Mouse (Mus musculus): ENCODE measurements at regions not wholly inside any gene's neighbourhood (a gene's known extent, or its start where the extent isn't known, plus 50 kb on each side); places are given as distances from the start of the nearest gene placed in this dataset.

DNA sequence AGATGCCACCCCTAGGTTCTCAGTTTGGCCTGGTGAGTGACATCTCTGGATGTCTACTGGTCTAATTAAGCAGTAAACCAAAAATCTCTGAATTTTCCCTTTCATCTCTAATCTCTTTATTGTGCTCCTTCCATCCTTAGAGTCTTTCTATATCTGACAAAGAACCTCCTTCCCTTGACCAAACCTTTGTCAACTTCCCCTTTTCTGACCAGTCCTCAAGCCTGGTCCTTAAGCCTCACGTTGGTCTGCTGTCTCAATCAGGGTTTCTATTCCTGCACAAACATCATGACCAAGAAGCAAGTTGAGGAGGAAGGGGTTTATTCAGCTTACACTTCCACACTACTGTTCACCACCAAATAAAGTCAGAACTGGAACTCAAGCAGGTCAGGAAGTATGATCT lies 116.4 kb upstream of the Tab2 start:
- no peak for DNase-seq (ENCODE audit: low spot score)

DNA sequence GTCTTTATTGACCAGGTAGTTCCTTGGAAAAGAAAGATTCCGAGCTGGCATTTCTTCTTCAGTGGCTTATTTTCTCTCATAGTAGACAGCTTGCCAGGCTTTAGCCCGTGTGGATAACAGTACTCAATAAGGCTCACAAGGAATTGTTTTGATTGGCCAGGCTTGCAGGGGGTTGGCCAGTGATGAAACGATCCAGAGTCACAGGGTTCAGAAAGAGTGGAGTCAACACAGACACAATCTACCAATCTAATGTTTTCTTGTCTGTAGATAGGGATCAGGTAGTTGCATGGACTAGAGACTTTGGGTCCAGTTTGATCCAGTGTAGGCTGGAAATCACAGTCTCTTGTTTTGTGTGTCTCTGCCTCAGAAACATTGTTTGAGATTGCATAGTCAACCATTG lies 115.8 kb upstream of the Tab2 start:
- DNase-seq (ENCODE audit: low spot score): no peak

DNA sequence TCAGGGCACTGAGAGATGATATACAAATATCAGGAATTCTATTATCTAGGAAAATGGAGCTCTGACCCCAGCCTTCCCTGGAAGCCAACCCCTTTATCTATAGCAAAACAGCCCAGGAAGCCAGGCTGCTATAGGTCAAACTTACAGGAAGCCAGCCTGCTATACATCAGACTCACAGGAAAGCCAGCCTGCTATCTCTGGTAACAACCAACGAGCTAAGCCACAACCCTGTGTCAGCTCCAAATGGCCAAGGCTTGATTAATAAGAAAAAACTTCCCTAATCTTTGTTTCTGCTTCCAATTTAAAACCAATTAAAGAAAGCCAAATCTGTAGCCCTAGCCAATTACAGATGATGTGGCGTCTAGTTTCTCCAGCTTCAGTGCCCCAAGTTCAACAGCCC lies 114.4 kb upstream of the Tab2 start:
- no peak for DNase-seq (ENCODE audit: low spot score)

DNA sequence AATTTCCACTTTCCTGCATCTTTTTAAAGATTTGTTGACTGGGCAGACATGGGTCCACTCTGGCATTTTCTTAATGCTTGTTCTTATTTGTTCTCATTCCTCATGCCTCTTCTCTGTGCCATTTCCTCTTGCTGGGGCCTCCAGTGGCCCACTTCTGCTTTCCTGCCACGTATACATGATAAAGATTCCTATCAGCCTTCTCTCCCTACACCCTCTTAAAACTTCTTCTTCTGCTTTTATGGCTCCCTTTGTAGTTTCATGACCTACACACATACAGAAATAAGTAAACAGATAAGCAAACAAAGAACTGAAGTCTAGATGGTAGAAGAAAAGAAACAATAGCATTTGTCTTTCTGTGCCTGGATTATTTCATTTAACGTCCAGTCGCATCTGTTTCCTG lies 110.9 kb upstream of the Tab2 start:
- DNase-seq (ENCODE audit: low spot score): no peak

DNA sequence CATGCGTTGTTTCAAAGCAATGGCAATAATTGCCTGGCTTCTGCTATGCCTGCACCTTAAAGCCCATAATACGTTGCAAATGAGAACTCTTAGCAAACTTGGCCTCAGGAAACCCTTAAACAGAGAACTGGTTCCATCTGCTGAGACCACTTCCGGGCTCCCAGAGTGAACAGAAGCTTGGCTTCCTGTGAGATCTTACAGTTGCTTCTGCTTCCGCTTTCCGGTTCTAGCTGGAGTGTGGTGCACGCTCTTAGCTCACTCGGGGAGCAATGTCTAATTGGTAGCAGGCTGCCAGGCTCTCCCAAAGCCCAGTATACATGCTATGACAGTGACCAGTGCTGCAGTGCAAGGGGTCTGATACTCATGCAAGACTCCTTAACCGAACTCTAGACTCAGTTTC lies 109.7 kb upstream of the Tab2 start:
- no peak for DNase-seq (ENCODE audit: low spot score)

DNA sequence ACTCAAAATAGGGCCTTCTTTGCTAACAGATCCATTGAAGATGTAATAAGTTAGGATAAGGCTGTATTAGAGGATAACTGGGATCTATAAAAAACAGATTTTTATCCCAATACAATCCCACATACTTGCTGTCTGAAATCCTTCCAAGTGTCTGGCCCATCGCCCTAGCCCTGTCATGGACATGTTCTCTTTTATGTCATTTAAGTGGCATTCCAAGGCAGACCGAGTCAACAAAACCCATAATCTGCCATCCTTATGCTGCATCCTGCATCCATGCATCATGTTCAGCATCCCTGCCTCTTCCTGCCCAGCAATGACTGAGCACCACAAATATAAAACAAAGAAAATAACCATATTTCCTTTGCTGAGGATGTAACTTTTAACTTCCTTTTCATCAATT lies 108.3 kb upstream of the Tab2 start:
- no peak for DNase-seq (ENCODE audit: low spot score)

DNA sequence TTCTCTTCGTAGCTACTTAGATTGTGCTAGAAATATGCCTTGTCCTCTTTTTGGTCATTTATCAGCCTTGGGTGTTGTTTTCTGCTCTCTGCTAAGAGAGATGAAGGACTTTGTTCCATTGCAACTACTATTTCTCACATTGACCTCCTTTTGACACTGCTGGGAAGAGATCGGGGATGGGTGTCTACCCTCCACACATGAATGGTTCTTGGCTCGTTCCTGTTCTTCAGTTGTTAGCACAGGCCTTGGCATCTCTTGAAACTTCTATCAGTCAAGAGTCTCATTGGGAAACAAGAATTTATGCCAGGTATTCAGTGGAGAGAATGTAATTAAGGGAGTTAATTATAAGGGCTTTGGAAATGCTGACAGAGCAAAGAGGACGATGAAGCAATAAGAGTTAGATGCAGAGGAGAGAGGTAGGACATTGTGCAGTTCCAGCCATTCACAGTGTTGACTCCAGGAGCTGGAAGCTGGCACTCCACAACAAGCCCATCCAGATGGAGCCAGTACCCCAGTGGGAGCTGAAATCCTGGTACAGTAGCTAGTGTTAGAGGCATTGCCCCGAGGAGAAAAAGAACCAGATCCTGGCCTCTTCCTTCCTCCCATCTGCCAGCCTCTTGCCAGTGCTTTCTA lies 107.5 kb upstream of the Tab2 start:
- DNase-seq (ENCODE audit: low spot score): no peak

DNA sequence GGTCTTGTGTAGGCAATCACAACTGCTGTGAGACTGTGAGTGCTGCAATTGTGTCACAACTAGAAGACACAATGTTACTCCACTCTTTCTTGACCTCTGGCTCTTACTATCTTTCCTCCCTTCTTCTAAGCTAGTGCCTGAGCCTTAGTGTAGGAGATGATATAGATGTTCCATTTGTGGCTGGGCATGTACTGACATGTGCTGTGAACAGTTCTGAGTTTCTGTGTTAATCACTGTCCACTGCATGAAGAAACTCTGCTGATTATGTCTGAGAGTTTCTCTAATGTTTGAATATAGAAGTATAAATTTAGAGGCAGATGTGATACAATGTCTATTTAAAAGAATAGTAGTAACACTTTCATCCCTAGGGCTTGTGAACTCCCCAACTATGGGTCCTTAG lies 105.0 kb upstream of the Tab2 start:
- DNase-seq (ENCODE audit: low spot score): no peak

DNA sequence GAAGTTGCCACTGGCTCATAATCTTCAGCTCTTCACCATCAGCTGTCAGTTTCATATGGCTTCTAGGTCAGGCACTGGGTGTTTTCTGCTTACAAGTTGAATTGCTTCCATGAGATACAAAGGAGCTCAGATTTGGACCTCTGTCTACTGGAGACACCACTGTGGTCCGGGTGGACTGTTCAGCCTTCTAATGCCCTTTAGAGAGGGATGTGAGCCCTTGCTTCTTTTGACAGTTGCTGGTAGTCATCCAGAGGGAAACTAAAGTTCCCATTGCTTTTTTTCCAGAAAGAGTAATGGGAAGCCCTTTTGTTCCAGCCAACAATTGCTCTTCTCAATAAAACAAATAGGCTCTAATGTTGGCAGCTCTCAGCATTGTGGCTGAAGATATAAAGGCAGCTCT lies 103.7 kb upstream of the Tab2 start:
- DNase-seq (ENCODE audit: low spot score): no peak

DNA sequence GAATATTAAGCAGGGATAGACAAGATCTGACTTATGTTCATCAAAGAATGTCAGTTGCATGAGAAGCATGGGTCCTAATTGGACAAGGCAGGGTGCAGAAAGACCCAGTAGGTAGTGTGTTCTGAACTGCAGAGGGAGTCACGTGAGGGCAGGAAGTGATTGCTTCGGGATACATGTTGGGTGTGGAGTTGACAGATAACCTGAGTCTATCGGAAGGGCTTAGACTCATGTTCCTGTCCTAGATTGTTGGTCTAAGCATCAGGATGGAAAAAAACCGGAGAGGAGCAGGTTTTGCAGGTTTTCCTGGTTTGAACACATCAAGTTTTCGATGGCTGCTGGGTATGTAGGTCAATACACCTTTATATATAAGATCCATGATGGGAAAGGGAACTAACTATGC lies 101.8 kb upstream of the Tab2 start:
- no peak for DNase-seq (ENCODE audit: low spot score)

DNA sequence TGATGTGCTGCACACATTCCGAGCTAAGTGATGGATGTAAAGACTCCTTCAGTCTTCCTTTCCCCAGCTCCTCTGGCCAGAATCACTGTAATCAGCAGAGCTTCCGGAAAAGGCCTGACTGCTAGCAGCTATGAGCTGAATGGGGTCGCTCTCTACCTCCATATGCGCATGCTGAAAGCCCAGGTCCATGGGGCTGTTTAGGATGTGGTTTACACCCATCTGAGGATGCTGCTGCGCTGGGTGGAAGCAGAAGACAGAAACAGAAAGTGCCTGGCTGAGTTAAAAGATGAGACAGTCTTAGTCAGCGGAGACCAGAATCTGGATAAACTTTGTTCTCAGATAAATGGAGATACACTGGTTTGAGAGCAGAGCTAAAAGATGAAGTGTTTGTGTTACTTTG lies 99.3 kb upstream of the Tab2 start:
- DNase-seq (ENCODE audit: low spot score): no peak

DNA sequence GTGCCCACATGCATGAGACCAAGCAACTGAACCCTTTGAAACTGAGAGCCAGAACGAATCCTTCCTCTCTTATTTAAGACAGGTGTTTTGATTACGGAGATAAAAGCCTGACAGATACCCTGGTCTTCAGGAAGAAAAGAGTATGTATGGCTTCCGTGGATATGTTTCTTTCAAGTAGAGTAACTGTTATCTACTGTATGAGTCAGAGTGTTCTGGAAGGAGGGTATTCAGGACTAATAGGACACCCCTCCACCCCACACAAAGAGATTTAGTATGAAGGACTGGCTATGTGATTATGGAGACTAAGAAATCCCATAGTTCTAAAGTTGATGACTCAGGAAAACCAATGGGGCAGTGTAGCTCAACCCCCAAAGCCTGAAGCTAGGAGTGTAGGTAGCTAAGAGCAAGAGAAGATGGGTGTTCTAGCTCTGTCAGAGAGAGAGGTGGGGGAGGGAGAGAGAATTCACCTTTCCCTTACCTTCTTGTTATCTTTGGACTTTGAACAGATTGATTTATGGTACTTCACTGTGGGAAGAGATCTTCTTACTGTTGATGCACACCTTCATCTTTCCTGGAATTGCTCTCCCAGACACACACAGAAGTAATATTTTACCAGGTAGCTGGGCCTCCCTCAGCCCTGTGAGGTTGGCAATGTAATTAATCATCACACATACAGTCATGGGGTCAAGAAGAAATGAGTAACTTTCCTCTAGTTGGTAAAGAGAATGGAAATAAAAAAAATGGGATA lies 87.6 kb upstream of the Tab2 start:
- no peak for DNase-seq (ENCODE audit: low spot score)

DNA sequence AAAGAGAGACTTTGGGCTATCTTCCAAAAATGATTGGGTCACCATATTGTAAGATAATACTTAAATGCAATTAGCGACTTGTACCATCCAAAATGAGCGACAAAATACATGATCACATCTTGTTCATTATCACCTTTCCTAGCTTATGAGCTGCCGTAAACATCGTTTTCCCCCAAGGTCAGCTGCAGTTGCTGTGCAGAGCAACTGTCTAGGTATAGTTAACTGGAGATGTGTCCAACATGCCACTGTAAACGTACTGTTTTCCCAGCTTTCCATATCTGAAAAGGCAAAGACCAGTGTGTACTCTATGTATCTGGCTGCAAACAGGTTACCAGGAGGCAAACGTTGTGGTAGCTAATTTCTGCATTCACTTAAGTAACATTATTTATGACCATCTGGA lies 86.3 kb upstream of the Tab2 start:
- no peak for DNase-seq (ENCODE audit: low spot score)

DNA sequence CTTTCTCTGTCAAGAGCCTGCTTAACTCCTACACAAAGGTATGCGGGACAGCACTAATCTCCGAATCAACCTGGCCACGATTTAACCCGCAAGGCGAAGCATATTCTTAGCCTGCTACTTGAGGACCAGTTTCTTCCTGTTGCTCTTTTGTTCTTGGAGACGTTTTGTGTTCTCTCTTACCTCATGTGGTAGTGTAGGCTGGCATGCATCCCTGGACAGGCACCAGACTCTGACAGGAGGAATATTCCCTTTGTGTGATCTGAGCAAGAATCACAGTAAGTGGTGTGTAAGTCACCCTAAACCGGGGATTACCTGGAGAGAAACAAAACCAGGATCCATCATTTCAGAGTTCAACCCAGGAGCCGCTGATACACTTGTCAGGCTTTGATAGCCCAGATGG lies 85.8 kb upstream of the Tab2 start:
- DNase-seq (ENCODE audit: low spot score): no peak

DNA sequence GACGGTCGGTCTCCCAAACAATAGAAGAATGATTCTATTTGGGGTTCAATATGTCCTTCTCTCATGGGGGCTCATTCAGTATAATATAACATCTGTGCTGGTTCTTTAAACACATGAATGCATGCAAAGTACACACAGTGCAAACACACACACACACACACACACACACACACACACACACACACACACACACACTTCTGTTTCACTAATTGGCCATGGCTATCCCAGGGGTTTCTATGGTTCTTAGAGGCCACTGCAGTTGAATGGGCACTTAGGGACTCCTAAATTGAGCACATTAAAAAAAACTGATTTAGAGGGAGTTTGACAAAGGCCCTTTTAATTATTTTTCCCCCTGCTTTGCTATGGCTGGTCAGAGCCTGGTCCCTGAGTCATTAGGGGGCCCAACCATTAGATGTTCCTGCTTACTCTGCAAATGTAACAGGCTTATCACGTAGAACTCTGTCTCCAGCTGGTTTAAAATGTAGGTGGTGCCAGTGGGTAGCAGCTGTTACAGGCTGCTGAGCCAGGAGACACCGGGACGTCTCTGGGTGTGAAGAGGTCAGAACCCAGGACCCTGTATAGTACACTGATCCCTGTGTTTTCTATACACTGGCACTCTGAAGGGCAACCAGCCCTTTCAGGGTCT lies 82.1 kb upstream of the Tab2 start:
- peak; percentile 74 for DNase-seq (ENCODE audit: low spot score)

DNA sequence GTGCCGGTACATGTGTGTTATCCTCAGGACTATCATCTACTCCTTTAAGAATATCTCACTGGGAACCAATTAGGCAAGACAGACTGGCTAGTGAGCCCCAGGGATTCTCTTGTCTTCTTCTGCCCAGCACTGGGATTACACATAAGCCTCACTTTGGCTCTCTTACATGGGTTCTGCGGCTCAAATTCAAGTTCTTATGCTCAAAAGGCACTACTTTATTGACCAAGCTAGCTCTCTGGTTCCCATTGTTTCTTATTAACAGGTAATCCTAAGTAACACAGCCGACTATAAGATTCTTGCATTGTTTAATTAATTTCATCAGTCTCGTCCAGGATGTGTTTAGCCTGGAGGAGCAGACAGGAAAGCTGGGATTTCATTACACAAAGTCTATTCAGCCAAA lies 80.3 kb upstream of the Tab2 start:
- peak; percentile 5 for DNase-seq (ENCODE audit: low spot score)

DNA sequence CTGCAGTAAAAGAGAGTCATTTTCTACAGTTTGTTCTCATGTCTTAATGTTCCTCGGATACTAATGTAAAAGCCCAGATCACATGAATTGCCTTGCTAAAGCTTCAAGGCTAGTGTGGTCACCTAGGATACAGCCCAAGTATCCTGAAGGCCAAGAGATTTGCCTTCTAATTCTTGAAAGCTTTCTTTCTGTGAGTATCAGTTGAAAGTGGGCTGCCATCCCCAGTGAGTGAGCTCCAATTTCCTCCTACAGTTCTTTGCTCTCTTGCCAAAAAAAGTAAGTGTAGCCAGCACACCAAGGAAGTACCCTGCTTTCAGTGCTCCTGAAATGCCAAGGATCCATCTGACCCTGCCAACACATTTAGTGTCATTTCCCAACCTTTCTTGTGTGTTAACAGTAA lies 79.3 kb upstream of the Tab2 start:
- no peak for DNase-seq (ENCODE audit: low spot score)

DNA sequence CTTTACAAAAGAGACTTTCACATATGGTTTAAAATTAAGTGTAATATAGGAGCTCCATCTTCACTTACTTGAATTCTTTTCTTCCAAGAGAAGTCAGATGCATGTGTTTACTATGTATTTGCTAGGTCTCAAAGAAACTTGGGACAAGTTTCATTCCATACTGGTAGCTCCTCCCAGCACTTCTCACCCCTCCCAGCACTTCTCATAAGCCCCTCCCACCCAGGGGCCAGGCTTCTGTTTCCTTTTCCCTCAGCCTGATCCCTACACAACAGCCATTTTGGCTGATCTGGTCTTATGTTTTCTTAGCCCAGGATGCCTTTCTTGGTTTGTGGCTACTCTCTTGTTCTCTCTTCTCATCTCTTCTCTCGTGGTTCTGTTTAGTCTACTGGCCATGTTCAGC lies 76.2 kb upstream of the Tab2 start:
- no peak for DNase-seq (ENCODE audit: low spot score)

DNA sequence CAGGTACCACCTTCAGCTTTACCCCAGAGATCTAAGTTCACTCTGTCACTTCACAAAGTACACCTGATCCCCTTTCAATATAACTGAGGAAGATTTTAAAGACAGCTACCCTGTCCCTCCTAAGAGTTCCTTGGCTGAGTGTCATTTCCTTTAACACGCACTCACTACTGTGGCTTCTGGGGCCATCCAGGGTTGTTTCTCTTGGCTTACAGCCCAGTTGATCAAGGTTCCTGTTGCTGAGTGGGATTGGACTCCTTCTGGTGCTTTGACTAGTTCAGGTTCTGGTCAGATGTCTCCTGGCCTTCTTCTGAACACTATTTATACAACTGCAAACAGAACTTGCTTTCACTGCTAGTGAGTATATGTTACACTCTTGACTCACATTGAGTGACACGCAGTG lies 72.8 kb upstream of the Tab2 start:
- no peak for DNase-seq (ENCODE audit: low spot score)

DNA sequence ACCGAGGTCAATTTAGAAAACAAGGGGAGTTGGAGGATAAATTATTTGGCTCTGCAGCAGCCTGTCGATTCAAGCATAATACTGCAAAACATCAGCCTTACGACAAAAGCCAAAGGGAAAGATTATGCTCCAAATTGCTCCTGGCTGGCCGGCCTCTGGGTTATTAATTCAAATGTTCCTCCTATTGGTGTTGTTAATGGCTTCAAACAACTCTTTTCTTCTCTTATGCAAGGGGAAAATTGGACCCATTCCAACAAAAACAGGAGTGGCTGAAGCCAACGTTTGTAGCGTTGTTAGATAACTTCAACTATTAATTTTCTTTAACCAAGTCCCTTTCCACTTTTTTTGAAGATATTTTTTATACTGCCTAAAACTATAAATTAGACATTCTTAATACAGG lies 71.0 kb upstream of the Tab2 start:
- no peak for DNase-seq (ENCODE audit: low spot score)

DNA sequence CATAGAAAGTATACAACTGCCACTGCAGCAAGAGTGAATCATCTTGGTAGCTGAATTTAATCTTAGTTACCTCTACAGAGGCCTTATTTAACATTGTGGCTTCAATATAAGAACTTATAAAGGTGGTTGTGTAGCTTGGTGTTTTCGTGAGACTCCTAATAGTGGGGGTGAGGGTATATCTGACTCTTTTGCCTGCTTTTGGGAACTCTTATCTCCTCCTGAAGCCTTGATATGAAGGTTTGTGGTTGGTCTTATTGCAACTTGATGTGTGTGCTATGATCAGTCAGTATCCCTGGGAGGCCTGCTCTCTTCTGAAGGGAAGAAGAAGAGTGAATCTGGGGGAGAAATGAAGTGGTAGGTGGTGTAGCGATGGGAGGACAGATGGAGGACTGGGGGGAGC lies 67.7 kb upstream of the Tab2 start:
- no peak for DNase-seq (ENCODE audit: low spot score)

DNA sequence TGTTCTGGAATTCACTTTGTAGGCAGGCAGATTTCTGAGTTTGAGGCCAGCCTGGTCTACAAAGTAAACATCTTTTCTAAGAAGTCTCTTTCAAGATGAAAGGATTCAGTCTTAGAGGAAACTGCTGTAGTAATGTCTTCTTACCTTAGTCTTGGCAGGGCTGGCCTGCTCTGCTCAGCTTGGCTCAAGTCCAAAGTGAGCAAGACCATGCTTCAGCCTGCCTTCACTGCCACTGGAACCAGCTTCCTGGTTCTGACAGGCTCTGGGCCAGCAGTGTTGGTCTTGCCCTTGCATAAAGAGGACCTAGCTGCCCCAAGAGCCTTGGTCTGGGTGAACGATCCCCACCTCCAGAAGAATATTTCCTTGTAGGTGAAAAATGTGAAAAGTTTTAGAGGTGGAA lies 65.9 kb upstream of the Tab2 start:
- no peak for DNase-seq (ENCODE audit: low spot score)

DNA sequence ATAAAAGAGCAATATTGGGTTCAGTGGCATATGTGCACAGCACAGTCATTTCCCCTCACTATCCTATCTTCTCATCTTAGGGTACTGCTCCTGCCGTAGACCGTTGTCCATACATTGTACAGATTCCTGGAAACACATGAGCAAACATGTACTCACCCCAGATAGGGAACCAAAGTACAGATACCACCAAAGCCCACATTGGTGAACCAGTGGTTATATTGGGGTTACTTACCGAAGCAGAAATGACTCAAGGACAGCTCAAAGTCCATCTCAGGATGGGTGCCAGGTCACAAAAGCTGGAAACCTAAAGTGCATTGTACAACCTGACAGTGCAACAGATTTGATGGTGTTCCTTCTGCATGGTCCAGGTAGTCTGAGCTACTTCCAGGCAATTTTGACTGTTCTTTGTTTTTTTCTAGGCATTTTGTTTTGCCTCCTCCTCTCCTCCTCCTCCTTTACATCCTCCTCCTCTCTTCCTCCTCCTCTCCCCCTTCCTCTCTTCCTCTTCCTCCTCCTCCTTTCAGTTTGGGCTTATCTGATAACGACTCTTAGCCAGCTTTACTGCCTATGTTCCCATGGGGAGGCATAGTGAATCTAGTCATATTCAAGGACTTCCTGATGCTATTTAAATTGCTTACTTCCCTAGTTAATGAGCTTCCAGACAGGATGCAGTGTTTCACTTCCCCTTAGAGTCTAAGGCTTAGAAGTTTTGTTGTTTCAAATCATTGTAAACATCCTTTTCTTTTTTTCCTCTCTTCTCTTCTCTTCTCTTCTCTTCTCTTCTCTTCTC lies 65.1 kb upstream of the Tab2 start:
- DNase-seq (ENCODE audit: low spot score): no peak

Measured in retina, embryonic 14.5 days (tissue).